Mouse (Mus musculus): Measurements from ENCODE around the gene Gm49486.

The Gm49486 gene

GRCm38 (mm10) chr15:79229058-79229821, at the start of gene Gm49486, which contains the start of gene Pick1:
TSS of gene Gm49486 (plus strand) at chr15:79229391.
TSS of gene Pick1 (plus strand) at chr15:79229173.
- peak; percentile 75 for DNase-seq (ENCODE audit: low spot score)

GRCm38 (mm10) chr15:79185213-79185612, 44.0 kb upstream of the Gm49486 start:
- no peak for DNase-seq (ENCODE audit: low spot score)

GRCm38 (mm10) chr15:79187819-79188218, 41.4 kb upstream of the Gm49486 start:
- no peak for DNase-seq (ENCODE audit: low spot score)

- no peak for DNase-seq (ENCODE audit: low spot score)
These were observed 37.8 kb upstream of the Gm49486 start for GRCm38 (mm10) chr15:79191426-79191825.

DNA sequence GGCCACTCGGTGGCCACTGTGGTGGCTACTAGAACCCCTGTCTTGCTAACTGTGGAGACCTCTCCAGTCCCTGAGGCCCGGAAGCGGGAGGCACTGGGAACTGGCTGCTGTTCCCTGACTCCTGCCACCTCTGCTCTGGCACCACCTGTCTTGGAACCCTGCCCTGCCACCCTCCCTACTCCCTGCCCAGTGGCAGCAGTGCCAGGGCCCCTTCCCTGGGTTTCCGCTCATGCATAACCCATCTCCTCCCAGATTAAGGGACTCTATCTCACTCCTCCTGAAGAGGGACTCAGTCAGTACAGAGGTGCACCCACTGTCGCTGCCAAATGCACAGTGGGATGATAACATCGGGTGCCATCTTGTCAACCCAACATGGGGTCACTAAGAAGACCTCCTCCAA, 36.7 kb upstream of the Gm49486 start:
- DNase-seq (ENCODE audit: low spot score): no peak

DNA sequence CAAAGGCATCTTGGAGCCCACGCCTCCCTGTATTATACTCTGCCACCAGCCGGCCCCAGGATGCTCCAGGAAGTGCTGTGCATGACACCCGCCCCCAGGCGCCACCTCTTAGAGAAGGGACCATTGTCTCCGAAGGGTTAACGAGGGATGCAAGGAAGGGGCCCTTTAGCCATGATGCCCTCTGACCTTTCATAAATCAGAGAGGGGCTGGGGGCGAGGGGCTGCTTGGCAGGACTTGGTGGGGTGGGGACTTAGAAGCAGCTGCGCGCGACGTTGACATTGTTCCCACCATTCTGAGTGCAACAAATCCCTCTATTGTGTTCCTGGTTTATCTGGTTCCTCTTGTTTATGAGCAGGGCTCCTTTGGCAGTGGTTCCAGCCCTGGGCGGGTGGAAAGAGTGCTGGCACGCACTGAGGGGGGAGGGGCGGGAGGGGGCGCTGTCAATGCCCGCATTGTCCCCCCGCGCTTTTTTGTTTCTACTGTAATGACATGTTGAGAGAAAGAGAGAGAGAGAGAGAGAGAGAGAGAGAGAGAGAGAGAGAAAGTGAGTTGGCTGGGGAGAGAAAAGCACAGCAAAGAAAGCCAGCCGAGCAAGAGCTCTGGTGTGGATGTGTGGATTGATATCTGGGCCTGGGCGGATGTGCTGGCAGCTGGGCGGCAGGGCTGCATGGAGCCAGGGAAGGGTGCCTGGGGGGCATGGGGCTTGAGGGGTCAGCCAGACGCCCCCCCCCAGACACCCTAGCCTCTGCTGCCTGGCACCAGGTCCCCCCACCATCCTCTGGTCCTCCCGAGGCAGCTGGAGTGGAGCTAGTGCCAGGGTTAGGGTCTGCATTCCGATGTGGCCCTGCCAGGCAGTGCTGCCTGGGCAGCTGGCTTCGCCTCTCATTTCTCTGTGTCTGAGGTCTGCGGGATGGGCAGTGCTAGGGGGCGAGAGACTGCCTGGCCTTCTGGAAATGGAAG, 36.0 kb upstream of the Gm49486 start:
- DNase-seq (ENCODE audit: low spot score): peak; percentile 55

DNA sequence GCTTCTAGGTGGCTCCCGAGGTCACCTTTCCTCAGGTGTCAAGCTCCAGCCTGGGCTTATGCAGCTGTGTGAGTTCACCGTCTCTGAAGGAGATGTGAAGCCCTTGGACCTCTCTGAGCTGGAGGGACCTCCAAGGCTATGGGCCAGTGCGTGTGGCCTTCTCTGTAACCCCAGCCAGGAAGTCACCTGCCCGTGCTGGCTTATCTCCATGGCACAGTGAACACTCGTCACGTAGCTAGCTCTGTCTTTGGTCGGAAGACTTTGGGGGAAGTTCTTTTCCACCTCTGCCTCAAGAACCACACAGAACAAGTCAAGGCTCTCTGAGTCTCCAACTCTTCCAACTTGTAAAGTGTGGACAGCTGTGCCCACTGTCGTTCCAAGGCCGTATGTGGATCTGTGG, 35.1 kb upstream of the Gm49486 start:
- DNase-seq (ENCODE audit: low spot score): no peak

GRCm38 (mm10) chr15:79194946-79195345, 34.2 kb upstream of the Gm49486 start:
- DNase-seq (ENCODE audit: low spot score): no peak

GRCm38 (mm10) chr15:79195492-79195891, 33.7 kb upstream of the Gm49486 start:
- DNase-seq (ENCODE audit: low spot score): no peak

DNA sequence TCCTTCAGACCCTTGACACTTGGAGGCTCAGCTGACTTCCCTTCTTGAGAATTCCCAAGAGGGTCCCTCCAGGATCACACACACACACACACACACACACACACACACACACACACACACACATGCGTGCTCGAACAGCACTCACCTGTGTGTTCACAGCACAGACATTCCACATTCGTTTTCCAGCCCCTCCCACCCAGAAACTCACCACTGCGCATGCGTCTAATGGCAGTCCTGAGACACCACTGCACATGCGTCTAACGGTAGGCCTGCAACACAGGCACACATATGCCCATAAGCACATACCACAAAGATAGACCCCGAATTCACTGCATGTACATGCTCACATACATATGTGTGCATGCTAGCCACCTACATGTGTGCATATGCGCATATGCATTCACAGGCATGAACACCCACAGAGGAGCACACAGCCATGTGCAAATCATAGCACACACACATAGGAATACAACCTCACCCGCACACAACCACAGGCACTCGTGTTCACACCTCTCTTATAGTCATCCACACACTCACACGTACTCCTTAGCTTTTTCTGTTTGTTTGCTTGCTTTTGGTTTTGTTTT, 29.7 kb upstream of the Gm49486 start:
- DNase-seq (ENCODE audit: low spot score): no peak

DNA sequence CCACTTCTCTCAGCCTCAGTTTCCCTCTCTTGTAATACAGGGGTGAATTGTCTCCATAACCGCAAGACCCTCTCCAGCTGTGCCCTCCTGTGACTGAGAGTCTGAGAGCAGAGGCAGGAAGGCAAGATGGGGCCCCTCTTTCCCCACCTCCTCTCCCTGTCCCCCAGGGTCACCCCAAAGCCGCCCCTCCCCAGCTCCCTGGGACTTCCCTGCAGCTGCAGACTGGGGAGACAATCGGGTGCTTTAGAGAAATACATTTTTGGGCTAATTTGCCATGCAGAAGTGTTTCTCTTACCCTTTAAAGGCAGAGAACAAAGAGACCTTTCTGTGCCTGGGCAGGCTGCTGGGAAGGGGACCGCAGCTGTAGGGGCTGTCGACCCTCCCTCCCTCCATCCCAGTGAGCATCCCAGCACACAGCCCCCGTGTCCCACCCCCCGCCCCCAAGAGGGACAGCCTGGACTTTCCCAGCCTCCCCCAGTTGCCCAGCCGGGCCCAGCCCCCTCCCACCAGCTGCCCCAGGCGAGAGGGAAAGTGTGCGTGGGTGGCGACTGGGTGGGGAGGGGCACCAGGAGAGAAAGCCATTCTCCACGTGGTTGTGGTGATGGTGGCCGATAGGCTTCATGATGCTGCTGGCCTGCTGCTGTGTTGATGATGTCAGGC, 27.6 kb upstream of the Gm49486 start:
- DNase-seq (ENCODE audit: low spot score): peak; percentile 27

DNA sequence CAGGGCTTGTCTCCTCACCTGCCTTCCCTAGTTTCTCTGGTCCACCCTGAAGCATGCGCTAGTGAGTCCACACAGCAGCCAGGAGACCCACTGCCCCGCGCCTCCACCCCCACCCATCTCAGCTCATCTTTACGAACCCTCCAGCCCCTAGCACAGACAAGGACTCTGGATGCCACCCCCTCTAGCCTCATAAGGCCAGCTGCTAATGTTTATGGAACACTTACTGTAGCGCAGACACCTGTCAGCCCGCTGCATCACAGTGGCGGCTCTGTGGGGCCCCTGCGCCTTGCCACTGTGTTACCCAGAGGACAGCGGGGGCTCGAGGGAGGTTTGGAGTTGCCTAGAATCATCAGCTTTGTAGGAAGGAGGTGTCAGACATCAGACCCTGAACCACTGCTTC, 26.6 kb upstream of the Gm49486 start:
- no peak for DNase-seq (ENCODE audit: low spot score)

GRCm38 (mm10) chr15:79208211-79208610, 21.0 kb upstream of the Gm49486 start:
- DNase-seq (ENCODE audit: low spot score): no peak

DNA sequence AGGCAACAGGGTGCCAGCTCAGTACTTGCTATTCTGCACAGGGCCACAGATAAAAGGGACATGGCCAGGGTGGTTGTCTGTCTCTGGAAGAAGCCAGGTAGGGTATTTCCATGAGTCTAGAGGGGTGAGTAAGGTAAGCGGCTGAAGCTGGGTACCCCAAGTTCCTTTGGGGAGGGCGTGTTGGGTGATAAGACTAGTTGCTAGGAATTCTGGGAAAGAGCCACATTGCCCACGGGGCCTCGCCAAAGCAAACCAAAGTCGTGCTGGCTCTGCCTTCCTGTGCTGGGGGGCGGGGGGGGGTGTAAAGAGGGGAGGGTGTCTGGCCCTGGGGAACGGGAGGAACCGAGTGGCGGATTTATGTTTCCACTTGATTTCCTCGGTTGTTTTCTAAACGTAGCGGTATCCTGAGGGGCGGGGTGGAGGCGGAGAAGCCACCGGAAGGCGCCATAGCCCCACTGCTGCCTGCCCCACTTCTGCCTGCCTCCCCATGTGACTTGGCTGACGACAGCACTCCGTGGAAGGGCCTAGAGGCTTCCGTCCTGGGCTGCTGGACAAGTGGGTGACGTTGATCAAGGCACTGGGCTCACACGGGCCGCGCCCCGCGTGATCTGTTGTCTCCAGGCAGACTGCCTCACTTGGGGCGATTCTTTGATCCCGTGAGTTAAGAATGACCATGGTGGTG, 20.3 kb upstream of the Gm49486 start:
- no peak for DNase-seq (ENCODE audit: low spot score)

- no peak for DNase-seq (ENCODE audit: low spot score)
These were observed 18.8 kb upstream of the Gm49486 start for GRCm38 (mm10) chr15:79210357-79210756.

DNA sequence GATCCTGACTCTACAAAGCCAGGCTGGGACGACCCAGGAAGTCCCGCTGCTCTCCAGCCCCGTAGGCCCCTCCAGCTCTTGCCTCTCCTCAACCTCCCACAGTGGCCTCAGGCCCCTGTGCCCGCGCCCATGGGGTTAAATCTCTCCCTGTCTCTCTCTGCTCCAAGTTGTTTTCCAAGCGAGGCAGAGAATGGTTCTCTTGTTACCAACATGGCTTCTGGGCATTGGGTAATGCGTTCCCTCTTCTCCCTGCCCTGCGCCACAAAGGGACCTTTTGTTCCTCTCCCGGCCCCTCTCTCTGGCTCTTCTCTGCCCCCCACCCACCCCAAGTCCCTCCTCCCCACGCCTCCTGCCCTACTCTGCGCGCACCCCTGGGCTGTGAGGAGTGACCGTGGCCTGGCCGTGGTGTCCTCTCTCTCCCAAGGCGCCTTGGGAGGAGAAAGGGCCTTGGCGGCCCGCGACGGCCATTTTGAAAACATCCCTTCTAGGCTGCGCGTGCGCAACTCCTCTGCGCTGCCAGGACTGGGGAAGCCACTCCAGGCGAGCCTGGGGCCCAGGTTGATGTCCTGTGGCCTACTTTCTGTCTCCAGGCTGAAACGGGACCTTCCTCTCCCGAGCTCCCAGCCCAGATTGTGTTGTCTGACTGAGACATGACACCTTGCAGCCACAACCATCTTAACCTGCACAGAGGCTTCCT, 16.3 kb upstream of the Gm49486 start:
- DNase-seq (ENCODE audit: low spot score): peak; percentile 29

GRCm38 (mm10) chr15:79213591-79213990, 15.6 kb upstream of the Gm49486 start:
- no peak for DNase-seq (ENCODE audit: low spot score)

- no peak for DNase-seq (ENCODE audit: low spot score)
These were observed 13.0 kb upstream of the Gm49486 start for GRCm38 (mm10) chr15:79216191-79216590.

- DNase-seq (ENCODE audit: low spot score): no peak
These were observed 9.6 kb upstream of the Gm49486 start for GRCm38 (mm10) chr15:79219572-79219971.

DNA sequence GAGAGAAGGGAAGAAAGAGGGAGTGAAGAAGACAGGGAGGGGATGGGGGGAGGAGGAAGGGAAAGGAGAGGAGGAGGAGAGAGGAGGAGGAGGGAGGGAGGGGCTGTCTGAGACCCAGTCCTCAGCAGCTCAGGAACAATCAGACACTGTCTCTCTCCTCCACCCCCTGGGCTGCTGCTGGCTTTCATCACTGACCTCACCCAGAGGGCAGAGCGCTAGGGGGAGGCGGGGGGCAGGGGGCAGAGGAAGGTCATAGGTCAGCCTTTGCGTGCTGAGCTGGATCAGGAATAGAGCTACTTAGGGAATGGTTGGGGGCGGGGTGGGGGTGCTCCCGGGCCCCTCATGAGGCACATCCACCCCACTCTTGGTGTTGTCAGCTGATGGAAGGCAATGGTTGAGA, 5.5 kb upstream of the Gm49486 start:
- DNase-seq (ENCODE audit: low spot score): no peak

GRCm38 (mm10) chr15:79224685-79225084, 4.5 kb upstream of the Gm49486 start:
- peak; percentile 88 for DNase-seq (ENCODE audit: low spot score)
